Mouse (Mus musculus) lung, postnatal 0 days (tissue): ENCODE results near the gene Ino80b. TPM values are rescaled to one million over a fixed set of nuclear protein-coding genes. Genes with fewer than 3 reads are reported as not detected.

Experiments
- ATAC-seq: fragments of 200-750 bp; cut with Nextera tagmentation; 2 replicates; pipeline ENCODE4 v1.8.0; 2017; ENCODE audit warnings: moderate library complexity
- DNase-seq: peaks from one replicate; pipeline ENCODE4 v3.0.0-alpha.2; 2016; ENCODE audit warnings: low spot score
- H3K27ac ChIP-seq: fragments of 300-500 bp; sonication (generic); 2 replicates; pipeline ENCODE4 v1.5.1; 2014; ENCODE audit warnings: antibody characterized with exemption, mild to moderate bottlenecking, low read length, mixed read lengths
- H3K27me3 ChIP-seq: fragments of 300-500 bp; sonication (generic); replicated peaks from 2 replicates; pipeline ENCODE4 v1.6.1; 2014; ENCODE audit warnings: low read length, mixed read lengths; ENCODE audit not compliant: insufficient read depth
- H3K36me3 ChIP-seq: fragments of 300-500 bp; sonication (generic); 2 replicates; pipeline ENCODE4 v1.6.1; 2014; ENCODE audit warnings: low read length, mixed read lengths; ENCODE audit not compliant: insufficient read depth
- H3K4me1 ChIP-seq: fragments of 300-500 bp; sonication (generic); 2 replicates; pipeline ENCODE4 v1.6.1; 2014; ENCODE audit warnings: antibody characterized with exemption, low read depth, low read length, mixed read lengths; ENCODE audit not compliant: insufficient read depth
- H3K4me2 ChIP-seq: fragments of 300-500 bp; sonication (generic); replicated peaks from 2 replicates; pipeline ENCODE4 v1.6.1; 2014; ENCODE audit warnings: low read depth, mild to moderate bottlenecking, low read length, moderate library complexity, mixed read lengths
- H3K4me3 ChIP-seq: fragments of 300-500 bp; sonication (generic); 2 replicates; pipeline ENCODE4 v1.5.1; 2014; ENCODE audit warnings: low read depth, low read length
- H3K9ac ChIP-seq: fragments of 300-500 bp; sonication (generic); replicated peaks from 2 replicates; pipeline ENCODE4 v1.6.1; 2014; ENCODE audit warnings: low read depth, mild to moderate bottlenecking
- H3K9me3 ChIP-seq: fragments of 300-500 bp; sonication (generic); 2 replicates; pipeline ENCODE4 v1.6.1; 2016; ENCODE audit warnings: low read length, mixed read lengths
- CTCF ChIP-seq: IDR thresholded peaks from 2 replicates; pipeline ENCODE4 v1.5.1; 2016; ENCODE audit warnings: antibody characterized with exemption, mild to moderate bottlenecking
- EP300 ChIP-seq: IDR thresholded peaks from 2 replicates; pipeline ENCODE4 v1.6.1; 2016; ENCODE audit warnings: antibody characterized with exemption, mild to moderate bottlenecking, control low read depth
- WGBS: fragments of 180-500 bp; shearing (Covaris S2); extraction: QIAGEN DNeasy Blood & Tissue Kit; methylation state at CpG from one replicate; pipeline ENCODE4 v1.1.7; 2014; 5-methylcytosine and 5-hydroxymethylcytosine counted together
- polyA plus RNA-seq: library from polyadenylated mRNA; unstranded; fragments of >200 nt; fragmentation: Nextera tagmentation; extraction: Ambion mirVana; gene quantifications from 2 replicates; pipeline ENCODE4 v1.2.1, GENCODE M21; 2015

Gene Ino80b
- polyA plus RNA-seq, 1 experiment from 2014 or later = 14.5 TPM

DNA sequence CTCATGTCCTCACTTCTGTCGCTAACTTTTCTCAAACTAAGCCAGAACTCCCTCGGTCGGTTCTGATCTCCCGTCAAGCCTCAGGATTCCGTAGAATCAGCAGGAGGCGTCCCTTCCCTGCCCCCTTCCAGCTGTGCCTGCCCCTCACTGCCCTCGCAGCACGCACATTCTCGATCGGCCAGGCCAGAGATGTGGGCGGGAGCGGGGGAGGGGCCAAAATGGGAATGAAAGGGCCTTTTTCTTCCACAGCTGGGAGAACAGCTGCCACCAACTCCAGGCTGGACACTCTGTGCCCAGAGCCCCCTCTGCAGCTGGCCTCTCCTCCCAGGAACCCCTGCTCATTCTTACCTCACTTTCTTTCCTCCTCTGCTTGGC is 12.3 kb upstream of the Ino80b start:
- H3K9me3 ChIP-seq = no peaks in the 10 kb centered on the region
- DNase-seq (peak; percentile 94), ATAC-seq (peak; percentile 85)
- peak overlapping the region; percentile 61 for H3K9ac ChIP-seq
- peak overlapping the region; percentile 51 for H3K4me3 ChIP-seq
- TF ChIP-seq EP300 = no peak
- TF ChIP-seq CTCF = peak; percentile 33
- peaks cover 21% of the 10 kb centered on the region; the same call in 1 of the 2 replicates for H3K4me1 ChIP-seq
- WGBS = under 1% methylated on average over 12 of the region's 12 CpGs
- H3K36me3 ChIP-seq = no peaks in the 10 kb centered on the region
- no peaks in the 10 kb centered on the region for H3K27me3 ChIP-seq
- peak overlapping the region; percentile 89 for H3K4me2 ChIP-seq
- peak overlapping the region; percentile 96 for H3K27ac ChIP-seq

DNA sequence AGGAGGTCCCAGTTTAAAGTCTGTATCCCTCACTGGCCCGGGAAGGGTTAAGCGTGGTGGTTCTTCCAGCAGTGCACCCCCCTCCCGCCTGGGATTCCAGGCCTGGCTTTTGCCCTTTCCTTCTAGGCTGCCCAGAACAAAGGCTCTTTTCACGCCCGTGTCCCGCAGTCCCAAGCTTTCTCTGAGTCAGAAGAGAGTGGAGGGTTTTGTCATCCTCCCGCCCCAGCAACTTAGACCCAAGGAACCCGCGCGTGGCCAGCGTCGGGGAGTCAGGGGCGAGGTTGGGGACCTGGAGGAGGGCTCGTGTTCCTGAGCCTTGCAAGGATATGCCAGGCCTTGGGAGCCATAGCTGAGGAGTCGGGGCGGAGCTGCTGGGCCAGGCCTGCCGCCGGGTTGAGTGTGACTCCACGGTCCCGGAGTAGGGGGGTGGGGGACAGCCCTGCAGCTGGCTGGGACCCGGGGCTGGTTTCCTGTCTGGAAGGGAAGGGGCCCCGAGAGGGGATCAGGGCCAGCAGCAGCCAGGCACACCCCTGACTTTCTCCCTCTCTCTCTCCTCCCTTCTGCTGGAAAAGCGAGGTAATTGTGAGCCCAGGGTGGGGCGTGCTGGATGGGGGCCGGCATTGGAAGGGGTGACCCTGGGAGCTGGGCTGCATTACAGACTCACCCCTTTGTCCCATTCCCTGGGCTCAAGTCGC is 11.8 kb upstream of the Ino80b start:
- DNase-seq = peak; percentile 85
- 1% methylated on average over 22 of the region's 26 CpGs for WGBS

DNA sequence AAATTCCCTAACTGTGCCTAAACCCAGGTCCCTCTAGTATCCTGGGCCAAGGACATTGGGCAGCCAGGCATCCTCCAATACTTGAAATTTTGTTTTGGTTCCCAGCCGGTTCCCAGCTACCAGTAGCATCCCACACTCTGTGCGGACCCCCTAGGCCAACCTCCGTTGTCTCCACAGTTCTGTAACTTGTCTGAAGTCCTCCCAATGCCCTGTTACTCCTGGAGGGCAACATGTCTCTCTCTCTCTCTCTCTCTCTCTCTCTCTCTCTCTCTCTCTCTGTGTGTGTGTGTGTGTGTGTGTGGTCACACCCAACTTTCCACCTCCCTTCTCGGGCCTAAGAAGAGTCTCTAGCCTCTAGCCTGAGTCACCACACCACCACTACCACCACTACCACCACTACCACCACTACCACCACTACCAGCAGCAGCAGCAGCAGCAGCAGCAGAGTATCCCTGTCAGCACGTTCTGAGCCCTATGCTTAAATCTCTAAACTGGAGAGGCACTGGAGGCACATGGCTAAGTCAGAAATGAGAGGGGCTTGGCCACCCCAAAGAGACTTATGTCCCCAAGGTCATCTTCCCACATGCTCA is 11.2 kb upstream of the Ino80b start:
- ATAC-seq (no peak), DNase-seq (peak; percentile 29)
- TF ChIP-seq EP300 = no peak
- TF ChIP-seq CTCF = no peak
- Histone ChIP-seq H3K9me3 (no peaks in the 10 kb centered on the region), H3K4me1 (peaks cover 23% of the 10 kb centered on the region; the same call in 1 of the 2 replicates), H3K36me3 (no peaks in the 10 kb centered on the region), H3K27me3 (no peaks in the 10 kb centered on the region), H3K4me2 (peak overlapping the region; percentile 89), H3K27ac (peak overlapping the region; percentile 96), H3K9ac (peak overlapping the region; percentile 61), H3K4me3 (peak overlapping the region; percentile 51)
- WGBS = 12% methylated on average over 5 of the region's 5 CpGs

More for the DNA sequence above, 11.8 kb upstream of the Ino80b start:
- Histone ChIP-seq H3K27me3 (no peaks in the 10 kb centered on the region), H3K4me1 (peaks cover 21% of the 10 kb centered on the region; the same call in 1 of the 2 replicates), H3K4me2 (peak overlapping the region; percentile 89), H3K27ac (peak overlapping the region; percentile 96), H3K36me3 (no peaks in the 10 kb centered on the region), H3K9ac (peak overlapping the region; percentile 61), H3K4me3 (peak overlapping the region; percentile 51), H3K9me3 (no peaks in the 10 kb centered on the region)
- no peak for TF ChIP-seq EP300
- ATAC-seq = peak; percentile 75

DNA sequence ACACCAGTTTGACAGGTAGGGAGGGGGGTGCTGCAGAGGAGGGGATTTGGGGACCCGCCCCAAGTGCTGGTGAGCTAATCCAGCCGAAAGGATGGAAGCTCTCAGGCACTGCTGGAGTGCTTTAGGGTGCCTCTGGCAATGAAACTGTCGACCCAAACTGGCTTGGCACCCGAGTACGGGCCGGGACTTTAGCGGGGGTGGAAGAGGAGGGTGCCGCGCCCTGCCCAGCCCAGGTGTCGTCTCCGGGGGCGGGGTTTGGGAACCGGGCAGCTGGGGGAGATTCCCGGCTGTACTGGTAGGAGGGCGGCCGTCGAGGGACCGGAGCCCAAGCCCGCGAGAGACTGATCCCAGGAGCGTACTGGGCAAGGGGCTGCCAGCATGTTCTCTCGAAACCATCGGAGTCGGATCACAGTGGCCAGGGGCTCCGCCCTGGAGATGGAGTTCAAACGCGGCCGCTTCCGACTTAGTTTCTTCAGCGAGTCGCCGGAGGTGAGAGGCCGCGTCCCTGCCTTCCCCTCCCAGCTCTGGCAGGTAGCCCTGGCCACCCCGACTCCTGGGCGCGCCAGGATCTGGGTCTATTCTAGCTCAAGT is 10.4 kb upstream of the Ino80b start:
- TF ChIP-seq EP300 (no peak), CTCF (no peak)
- peak overlapping the region; percentile 89 for H3K4me2 ChIP-seq
- no peaks in the 10 kb centered on the region for H3K9me3 ChIP-seq
- H3K4me1 ChIP-seq = peaks cover 23% of the 10 kb centered on the region; the same call in 1 of the 2 replicates
- H3K36me3 ChIP-seq = no peaks in the 10 kb centered on the region
- H3K4me3 ChIP-seq = peak overlapping the region; percentile 51
- ATAC-seq = peak; percentile 18
- peak; percentile 76 for DNase-seq
- H3K9ac ChIP-seq = peak overlapping the region; percentile 52
- 7% methylated on average over 35 of the region's 37 CpGs for WGBS
- no peaks in the 10 kb centered on the region for H3K27me3 ChIP-seq
- peak overlapping the region; percentile 96 for H3K27ac ChIP-seq

DNA sequence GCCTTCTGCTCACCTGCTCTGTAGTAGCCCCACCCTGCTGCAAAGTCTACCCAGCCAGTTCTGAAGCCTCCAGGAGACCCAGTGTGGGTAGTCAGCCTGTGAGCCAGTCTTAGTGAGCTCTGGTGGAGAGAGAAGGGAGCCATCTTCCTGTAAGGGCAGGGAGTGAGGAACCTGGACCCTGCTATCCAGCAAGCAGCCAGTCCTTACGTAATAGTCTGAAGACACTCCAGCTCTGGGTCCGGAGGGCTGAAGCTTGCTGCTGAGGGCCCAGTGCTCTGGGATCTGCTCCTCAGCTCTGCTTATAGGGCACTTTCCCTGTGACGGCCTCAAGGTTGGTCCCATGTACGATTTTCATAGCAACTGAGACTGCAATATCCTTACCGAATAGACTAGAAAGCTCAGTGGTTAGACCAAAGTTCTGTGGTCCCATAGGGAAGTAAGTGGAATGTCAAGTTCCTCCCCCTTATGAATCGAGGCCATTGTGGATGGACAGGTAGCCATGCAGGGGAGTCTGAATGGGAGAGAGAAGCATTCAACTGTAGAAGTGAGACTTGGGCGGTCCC is 9.8 kb upstream of the Ino80b start, which contains the start of gene Rtkn:
Gene Rtkn (plus strand): TSS at position 513 of the 563 bp plus-strand sequence.
- TF ChIP-seq EP300 = no peak
- no peak for TF ChIP-seq CTCF
- WGBS = 46% methylated on average over 7 of the region's 7 CpGs
- peak; percentile 44 for DNase-seq

DNA sequence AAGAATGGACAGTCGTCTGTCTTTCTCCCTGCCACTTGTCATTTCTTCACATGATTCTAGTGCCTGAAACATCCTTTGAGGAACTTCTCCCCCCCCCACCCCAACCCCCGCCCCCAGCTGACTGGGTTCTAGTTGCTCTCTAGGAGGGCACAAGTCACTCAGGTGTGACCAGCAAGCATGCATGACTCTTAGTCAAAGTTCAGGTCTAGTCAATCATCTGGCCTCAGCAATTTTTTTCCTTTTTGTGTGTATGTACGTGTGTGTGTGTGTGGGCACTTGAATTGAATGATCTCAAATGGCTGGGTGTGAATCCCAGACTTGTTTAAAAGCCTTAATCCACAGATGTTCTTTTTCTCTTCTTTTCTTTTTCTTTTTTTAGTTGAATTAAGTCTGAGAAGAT is 9.0 kb upstream of the Ino80b start:
- no peak overlapping the region for H3K4me2 ChIP-seq
- ATAC-seq (no peak), DNase-seq (no peak)
- H3K9me3 ChIP-seq = no peaks in the 10 kb centered on the region
- no peak overlapping the region for H3K4me3 ChIP-seq
- H3K9ac ChIP-seq = no peak overlapping the region
- no peaks in the 10 kb centered on the region for H3K36me3 ChIP-seq
- H3K4me1 ChIP-seq = peaks cover 23% of the 10 kb centered on the region; the same call in 1 of the 2 replicates
- H3K27ac ChIP-seq = no peak overlapping the region
- TF ChIP-seq EP300 = no peak
- no peak for TF ChIP-seq CTCF
- no peaks in the 10 kb centered on the region for H3K27me3 ChIP-seq
- WGBS = 60% methylated on average over 3 of the region's 3 CpGs

More for the DNA sequence above, 9.8 kb upstream of the Ino80b start, which contains the start of gene Rtkn:
- peak within 1 kb of the TSS; percentile 52 for H3K9ac ChIP-seq
- H3K4me3 ChIP-seq = peak within 1 kb of the TSS; percentile 51
- peak within 1 kb of the TSS; percentile 89 for H3K4me2 ChIP-seq
- no peaks in the 10 kb centered on the region for H3K36me3 ChIP-seq
- H3K27ac ChIP-seq = peak within 1 kb of the TSS; percentile 96
- H3K27me3 ChIP-seq = no peaks in the 10 kb centered on the region
- ATAC-seq = no peak
- no peaks in the 10 kb centered on the region for H3K9me3 ChIP-seq
- peaks cover 23% of the 10 kb centered on the region; the same call in 1 of the 2 replicates for H3K4me1 ChIP-seq
